Mouse (Mus musculus): ENCODE results near the gene Bckdhb. TPM values are rescaled to one million over a fixed set of nuclear protein-coding genes. Genes with fewer than 3 reads are reported as not detected.

The Bckdhb gene
- total RNA-seq, 2 experiments from 2014 or later, result 23.4 to 25.9 TPM

Other genes starting within 250 kb of the Bckdhb start
- not detected in 2 replicates for gene Elovl4, start 118.9 kb upstream of the Bckdhb start, total RNA-seq (2014; fragmentation: Nextera tagmentation)
- not detected in 2 replicates for gene Elovl4, start 118.9 kb upstream of the Bckdhb start, total RNA-seq (2017)
- 17.9 and 30.2 TPM in 2 replicates for gene Ttk, start 90.5 kb upstream of the Bckdhb start, total RNA-seq (2014; fragmentation: Nextera tagmentation)
- gene Ttk, start 90.5 kb upstream of the Bckdhb start, total RNA-seq (2017), result 46.5 and 61.8 TPM in 2 replicates

Data from granulocyte monocyte progenitor cell, adult 5-6 weeks (primary cell).